Mouse (Mus musculus): Measurements from ENCODE around the gene Ppa1. TPM values are rescaled to one million over a fixed set of nuclear protein-coding genes. Genes with fewer than 3 reads are reported as not detected.

Ppa1 gene
- total RNA-seq, 2 experiments from 2014 or later = 48.9 to 61.4 TPM

DNA sequence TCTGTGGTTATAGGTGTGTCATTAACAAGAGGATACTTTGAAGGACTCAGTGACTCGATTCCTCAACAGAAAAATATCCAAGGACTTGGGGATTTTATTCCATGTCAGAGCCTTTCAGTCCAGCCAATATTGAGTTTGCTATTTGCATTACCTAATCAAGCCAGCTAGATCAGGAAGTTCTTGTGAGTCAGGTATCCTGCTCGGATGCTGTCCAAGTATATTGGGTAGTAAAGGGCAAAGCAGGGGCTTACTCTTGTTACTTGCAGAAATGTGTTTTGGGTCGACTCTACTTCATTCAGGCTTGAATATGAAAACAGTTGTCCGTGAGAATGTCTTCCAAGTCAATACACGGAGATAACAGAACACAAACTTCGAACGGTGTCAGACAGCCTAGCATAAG is 6.3 kb downstream of the Ppa1 start:
- H3K4me3 ChIP-seq = peak overlapping the region; percentile 31
- H3K27ac ChIP-seq = peak overlapping the region; percentile 48; the same call in 1 of the 2 replicates
- no peak for TF ChIP-seq CTCF (IDR thresholded peaks at IDR 0.05)
- DNase-seq = no peak
- intact Hi-C loops (cut with DNase I) = loop anchor here (5.0 to 10.0 kb wide), 3 partner anchors 162 to 310 kb away; no protein-coding TSS in a partner anchor

DNA sequence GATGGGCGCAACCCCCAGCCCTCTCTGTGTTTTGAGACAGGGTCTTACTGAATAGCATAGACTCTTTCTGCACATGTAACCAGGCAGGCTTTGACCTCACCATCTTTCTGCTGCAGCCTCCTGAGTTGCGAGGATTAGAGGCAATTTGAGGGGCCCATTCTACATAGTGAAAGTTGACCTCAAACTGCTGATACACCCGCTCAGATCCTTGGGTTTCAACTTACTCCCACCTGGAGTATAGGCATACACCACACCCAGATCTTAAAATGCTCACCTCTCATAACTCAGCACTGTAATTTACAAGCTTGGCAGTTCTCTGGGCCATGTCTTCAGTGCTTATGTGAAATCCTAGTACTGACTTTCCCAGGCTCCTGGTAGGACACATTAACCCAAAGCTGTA is 6.8 kb downstream of the Ppa1 start:
- peak overlapping the region; percentile 31 for H3K4me3 ChIP-seq
- H3K27ac ChIP-seq = peak overlapping the region; percentile 48; the same call in 1 of the 2 replicates
- no peak for TF ChIP-seq CTCF (IDR thresholded peaks at IDR 0.05)
- intact Hi-C loops (cut with DNase I) = loop anchor here (5.0 to 10.0 kb wide), 2 partner anchors 163 to 310 kb away; no protein-coding TSS in a partner anchor
- DNase-seq = no peak

DNA sequence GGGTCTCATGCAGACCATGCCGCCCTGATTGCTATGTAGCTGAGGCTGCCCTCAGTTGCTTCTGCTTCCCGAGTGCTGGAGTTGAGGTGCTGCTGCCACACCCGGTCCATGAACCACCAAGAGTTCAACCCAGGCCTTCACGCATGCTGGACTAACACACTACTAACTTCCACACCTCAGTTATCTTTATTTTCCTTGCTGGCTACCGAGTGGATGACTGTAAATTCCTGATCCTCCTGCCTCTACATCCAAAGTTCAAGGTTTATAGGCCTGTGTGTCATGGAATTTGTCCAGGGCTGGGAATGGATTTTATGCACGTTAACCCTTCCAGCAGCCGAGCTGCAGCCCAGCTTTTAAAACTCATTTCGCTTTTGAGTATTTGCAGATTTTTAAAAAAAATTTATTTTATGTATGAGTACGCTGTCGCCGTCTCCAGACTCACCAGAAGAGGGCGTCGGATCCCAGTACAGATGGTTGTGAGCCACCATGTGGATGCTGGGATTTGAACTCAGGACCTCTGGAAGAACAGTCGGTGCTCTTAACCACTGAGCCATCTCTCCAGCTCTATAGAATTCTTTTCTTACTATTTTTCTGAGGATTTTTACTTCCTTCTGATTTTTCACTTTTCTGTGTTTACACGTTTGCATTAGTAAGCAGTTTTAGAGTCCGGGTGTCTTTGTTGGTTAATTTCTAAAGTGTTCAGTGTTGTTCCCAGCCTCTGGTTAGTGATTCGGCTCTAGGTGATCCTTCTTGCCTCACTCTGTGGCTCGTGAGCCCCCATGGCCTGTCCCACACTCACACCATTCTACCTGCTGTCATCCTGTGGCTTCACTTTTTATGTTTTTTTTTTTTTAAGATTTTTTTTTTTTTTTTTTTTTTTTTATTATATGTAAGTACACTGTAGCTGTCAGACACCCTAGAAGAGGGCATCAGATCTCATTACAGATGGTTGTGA is 8.9 kb downstream of the Ppa1 start:
- intact Hi-C loops (cut with DNase I) = loop anchor here (5.0 to 10.0 kb wide), 2 partner anchors 165 to 312 kb away; no protein-coding TSS in a partner anchor
- Histone ChIP-seq H3K4me3 (no peak overlapping the region), H3K27ac (no peak overlapping the region)
- peak; percentile 47 for TF ChIP-seq CTCF (IDR thresholded peaks at IDR 0.05)
- no peak for DNase-seq

DNA sequence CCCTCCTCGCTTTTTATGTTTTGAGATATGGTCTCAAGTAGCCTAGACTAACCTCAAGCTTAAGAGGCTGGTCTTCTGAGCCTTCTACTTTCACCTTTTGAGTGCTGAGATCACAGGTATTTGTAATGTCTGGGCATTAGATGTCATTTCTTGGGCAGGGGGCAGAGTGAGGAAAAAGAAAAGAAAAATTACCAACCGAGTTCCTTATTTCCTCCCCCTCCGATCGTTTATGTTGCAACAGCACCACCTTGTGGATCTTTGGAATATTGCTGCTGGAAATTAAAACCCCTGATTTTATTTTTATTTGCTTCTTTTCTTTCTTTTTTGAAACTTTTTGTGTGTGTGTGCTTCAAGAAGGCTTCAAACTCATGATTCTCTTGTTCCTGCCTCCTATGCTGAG is 9.6 kb downstream of the Ppa1 start:
- Histone ChIP-seq H3K27ac (no peak overlapping the region), H3K4me3 (no peak overlapping the region)
- TF ChIP-seq CTCF (IDR thresholded peaks at IDR 0.05) = peak; percentile 83
- intact Hi-C loops (cut with DNase I) = loop anchor here (1.0 to 10.0 kb wide), 3 partner anchors 52 to 313 kb away; no protein-coding TSS in a partner anchor
- DNase-seq = no peak

DNA sequence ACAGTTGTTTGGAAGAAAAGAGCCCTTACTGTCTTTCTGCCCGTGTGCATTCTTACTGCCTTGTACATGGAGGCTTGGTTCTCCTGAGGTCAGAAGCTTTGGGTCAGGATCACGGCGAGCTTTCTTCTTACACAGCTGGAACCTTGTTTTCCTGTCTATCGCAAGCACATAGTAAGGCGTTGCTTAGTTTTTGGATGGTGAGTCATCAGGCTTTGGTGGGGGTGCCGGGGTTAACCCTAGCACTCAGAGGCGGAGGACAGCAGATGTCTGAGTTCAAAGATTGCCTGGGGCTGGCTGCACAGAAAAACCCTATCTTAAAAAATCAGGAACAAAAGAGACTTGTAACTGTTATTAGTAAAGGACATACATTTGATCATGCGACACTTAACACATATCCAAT is 13.5 kb downstream of the Ppa1 start:
- Histone ChIP-seq H3K4me3 (peak overlapping the region; percentile 28; the same call in 1 of the 2 replicates), H3K27ac (peak overlapping the region; percentile 63)
- TF ChIP-seq CTCF (IDR thresholded peaks at IDR 0.05) = no peak
- no peak for DNase-seq
- intact Hi-C loops (cut with DNase I) = no loop called here

DNA sequence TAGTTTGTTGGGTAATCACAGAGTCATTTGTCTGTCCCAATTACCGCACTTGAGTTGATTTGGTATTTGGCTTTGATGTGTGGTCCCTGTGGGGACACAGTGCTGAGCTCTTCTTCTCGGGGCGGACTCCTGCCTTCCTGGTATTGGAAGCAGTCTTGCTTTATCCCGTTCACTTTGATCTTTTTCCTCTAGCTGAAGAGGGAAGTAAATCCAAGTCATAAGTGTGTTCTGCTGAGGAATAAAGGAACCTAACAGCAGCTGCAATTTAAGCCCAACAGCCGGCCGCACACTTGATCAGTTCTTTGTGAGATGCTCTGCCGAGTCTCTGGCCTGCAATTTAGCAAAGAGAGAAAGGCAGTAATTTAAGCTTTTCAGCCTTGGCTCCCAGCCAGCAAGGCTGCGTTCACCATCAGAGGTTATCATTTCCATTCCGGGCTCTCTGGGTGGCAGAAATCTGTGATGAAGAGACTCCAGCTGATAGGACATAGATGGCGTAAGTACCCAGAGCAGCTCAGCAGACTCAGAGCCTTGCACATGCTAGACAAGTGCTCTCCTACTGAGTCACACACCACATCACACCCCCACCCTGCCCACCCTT is 14.1 kb downstream of the Ppa1 start:
- no peak for TF ChIP-seq CTCF (IDR thresholded peaks at IDR 0.05)
- intact Hi-C loops (cut with DNase I) = no loop called here
- Histone ChIP-seq H3K4me3 (no peak overlapping the region), H3K27ac (peak overlapping the region; percentile 28; the same call in 1 of the 2 replicates)
- peak; percentile 26 for DNase-seq

DNA sequence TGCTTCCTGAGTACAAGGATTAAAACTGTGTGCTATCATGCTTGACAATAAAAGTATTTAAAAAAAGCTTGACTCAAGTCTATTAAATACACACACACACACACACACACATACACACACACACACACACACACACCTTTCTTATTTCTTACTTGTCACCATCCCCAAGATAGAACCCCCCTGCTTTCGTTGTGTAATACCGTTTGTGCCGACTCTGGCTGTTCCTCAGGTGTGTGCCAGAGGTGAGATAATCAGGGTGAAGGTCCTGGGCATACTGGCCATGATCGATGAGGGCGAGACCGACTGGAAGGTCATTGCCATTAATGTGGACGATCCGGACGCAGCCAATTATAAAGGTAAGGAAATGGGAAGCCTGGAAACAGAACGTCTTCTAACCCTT is 16.8 kb downstream of the Ppa1 start:
- H3K4me3 ChIP-seq = no peak overlapping the region
- no peak for DNase-seq
- H3K27ac ChIP-seq = no peak overlapping the region
- intact Hi-C loops (cut with DNase I) = no loop called here
- no peak for TF ChIP-seq CTCF (IDR thresholded peaks at IDR 0.05)

DNA sequence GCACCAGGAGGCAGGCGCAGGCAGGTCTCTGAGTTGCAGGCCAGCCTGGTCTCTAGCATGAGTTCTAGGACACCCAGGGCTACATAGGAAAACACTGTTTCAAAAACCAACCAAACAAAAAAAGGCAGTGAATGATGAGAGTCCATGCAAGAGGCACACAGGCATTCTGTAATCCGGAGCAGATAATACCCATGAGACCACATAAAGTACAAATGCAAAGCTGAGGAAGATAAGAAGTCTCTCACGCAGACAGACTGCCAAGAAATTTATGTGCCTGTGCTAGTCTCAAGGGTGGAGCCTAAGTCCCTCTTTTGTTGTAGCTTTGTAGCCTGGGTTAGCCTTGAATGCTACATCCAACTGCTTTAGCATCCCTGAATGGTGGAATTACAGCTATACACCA is 17.3 kb downstream of the Ppa1 start:
- no peak for DNase-seq
- no peak overlapping the region for H3K27ac ChIP-seq
- TF ChIP-seq CTCF (IDR thresholded peaks at IDR 0.05) = no peak
- H3K4me3 ChIP-seq = no peak overlapping the region
- intact Hi-C loops (cut with DNase I) = no loop called here

DNA sequence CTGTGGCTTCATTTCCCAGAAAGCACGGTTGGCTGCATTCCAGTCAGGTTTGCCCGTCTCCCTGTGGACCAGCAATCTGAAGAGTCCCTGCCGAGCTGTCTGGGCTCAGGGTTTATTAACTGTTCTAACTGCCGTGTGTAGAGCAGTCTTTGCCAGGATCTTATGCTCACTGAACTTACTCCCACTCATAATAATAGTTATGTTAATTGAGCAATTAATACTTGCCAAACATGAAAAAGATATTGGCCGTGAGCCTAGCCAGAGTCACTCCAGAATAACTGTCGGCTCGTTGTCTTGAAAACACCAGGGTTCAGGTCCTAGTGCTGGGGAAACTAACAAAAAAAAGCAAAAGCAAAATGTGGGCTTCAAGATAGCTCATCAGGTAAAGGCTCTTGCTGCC is 20.9 kb downstream of the Ppa1 start:
- no peak overlapping the region for H3K27ac ChIP-seq
- TF ChIP-seq CTCF (IDR thresholded peaks at IDR 0.05) = no peak
- no peak overlapping the region for H3K4me3 ChIP-seq
- intact Hi-C loops (cut with DNase I) = no loop called here
- DNase-seq = no peak

DNA sequence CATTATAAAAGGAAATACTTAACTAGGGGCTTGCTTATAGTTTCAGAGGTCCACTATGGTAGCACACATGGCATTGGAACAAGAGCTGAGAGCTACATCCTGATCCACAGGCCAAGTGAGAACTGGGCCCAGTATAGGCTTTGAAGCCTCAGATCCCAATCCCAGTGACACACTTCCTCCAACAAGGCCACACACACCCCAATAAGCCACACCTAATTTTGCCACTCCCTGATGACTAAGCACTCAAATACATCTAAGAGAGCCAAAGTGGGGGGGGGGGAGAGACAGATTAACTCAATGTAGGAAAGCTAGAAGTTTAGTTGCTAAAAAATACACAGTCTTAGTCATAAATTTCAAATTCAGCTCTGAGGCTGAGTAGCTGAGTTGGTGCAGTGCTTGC is 21.5 kb downstream of the Ppa1 start:
- no peak for TF ChIP-seq CTCF (IDR thresholded peaks at IDR 0.05)
- Histone ChIP-seq H3K4me3 (no peak overlapping the region), H3K27ac (no peak overlapping the region)
- DNase-seq = no peak
- intact Hi-C loops (cut with DNase I) = loop anchor here (5.0 kb wide), 1 partner anchor 62 kb away; no protein-coding TSS in a partner anchor

DNA sequence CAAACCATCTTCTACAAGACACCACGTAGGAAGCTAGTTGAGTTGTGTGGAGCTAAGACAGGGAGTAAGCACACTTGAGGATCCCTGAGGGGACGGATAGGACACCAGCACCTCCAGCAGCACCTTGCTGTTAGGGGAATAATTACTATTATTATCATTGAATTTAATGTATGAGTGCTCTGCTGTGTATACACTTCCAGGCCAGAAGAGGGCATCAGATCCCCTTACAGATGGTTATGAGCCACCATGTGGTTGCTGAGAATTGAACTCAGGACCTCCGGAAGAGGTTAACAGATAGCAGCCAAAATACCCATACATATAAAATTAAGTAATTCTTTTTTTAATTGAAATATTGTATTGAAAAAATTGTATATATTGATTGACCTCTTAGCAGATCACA is 22.4 kb downstream of the Ppa1 start:
- intact Hi-C loops (cut with DNase I) = loop anchor here (5.0 kb wide), 1 partner anchor 62 kb away; no protein-coding TSS in a partner anchor
- no peak overlapping the region for H3K4me3 ChIP-seq
- no peak overlapping the region for H3K27ac ChIP-seq
- peak; percentile 53 for TF ChIP-seq CTCF (IDR thresholded peaks at IDR 0.05)
- DNase-seq = no peak

DNA sequence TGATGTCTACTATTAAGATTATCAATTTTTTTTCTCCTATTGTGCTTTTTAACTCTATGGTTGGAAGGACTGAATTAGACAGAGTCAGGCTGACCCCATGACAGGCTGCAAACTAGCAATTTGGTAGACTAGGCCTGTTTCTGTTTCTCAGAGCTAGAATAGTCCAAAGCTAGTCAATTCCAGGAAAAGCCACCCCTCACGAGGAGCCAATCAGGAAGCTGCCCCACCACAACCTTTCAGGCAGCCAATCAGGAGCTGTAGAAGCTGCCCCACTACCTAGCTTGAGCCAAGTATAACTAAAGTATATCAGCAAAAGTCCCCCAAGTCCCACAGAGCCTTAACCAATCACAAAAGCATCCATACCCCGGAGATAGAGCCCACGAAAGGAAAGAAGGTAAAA is 27.6 kb downstream of the Ppa1 start:
- DNase-seq = no peak
- TF ChIP-seq CTCF (IDR thresholded peaks at IDR 0.05) = no peak
- no peak overlapping the region for H3K27ac ChIP-seq
- intact Hi-C loops (cut with DNase I) = no loop called here
- no peak overlapping the region for H3K4me3 ChIP-seq

DNA sequence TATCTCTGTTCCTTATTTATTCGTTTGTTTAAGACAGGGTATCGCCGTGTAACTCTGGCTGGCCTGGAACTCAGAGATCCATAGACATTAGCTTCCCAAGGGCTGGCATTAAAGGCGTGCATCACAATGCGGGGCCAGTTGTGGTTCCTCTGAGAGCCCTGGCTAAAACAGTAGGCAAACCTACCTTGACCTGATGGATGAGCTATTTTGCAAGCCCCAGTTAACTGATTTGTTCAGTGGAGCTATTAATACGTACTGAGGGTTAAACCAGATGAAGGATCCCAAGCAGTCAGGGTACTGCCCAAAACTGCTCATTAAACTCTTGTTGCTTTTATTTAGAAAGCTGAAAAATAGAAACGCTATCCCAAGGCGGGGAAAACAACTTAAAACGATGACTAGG is 31.2 kb downstream of the Ppa1 start:
- no peak for DNase-seq
- peak overlapping the region; percentile 99 for H3K27ac ChIP-seq
- intact Hi-C loops (cut with DNase I) = no loop called here
- no peak for TF ChIP-seq CTCF (IDR thresholded peaks at IDR 0.05)
- H3K4me3 ChIP-seq = peak overlapping the region; percentile 79
